Mouse (Mus musculus) gastrocnemius, postnatal 36 days (tissue): ENCODE measurements around the gene Lactbl1. TPM values are rescaled to one million over a fixed set of nuclear protein-coding genes. Genes with fewer than 3 reads are reported as not detected.

Source experiments
- DNase-seq, 2 experiments: peaks; one replicate each; pipeline ENCODE4 v3.0.0; 2022
- intact Hi-C: fragments of 180-260 bp; cut with DNase I; formaldehyde crosslinking; loops from one replicate; pipeline ENCODE4 v1.15.1; 2025
- microRNA-seq, 2 experiments: library from miRNA; unstranded; fragments of <30 nt; microRNA quantifications; one replicate each; pipeline ENCODE4 v1.2.0; 2021
- total RNA-seq, 2 experiments: library from RNA; stranded (reverse); gene quantifications; 2 replicates each; pipeline ENCODE4 v1.2.3; 2021

Lactbl1 gene
- total RNA-seq, 2 experiments from 2014 or later = not detected

GRCm38 (mm10) chr4:136672335-136673090 lies 50.1 kb downstream of the Lactbl1 start:
- intact Hi-C loops = no loop called here
- no peak for DNase-seq

GRCm38 (mm10) chr4:136675439-136675838 lies 53.0 kb downstream of the Lactbl1 start:
- intact Hi-C loops = no loop called here
- DNase-seq = no peak

GRCm38 (mm10) chr4:136678480-136678879 lies 56.1 kb downstream of the Lactbl1 start:
- intact Hi-C loops = loop anchor here (1.0 kb wide), 1 partner anchor 163 kb away; no protein-coding TSS in a partner anchor
- DNase-seq = peak; percentile 71

GRCm38 (mm10) chr4:136679221-136679620 lies 56.8 kb downstream of the Lactbl1 start:
- intact Hi-C loops = no loop called here
- DNase-seq = no peak

- DNase-seq = no peak
- intact Hi-C loops = no loop called here
These were observed 58.2 kb downstream of the Lactbl1 start for GRCm38 (mm10) chr4:136680641-136681040.

GRCm38 (mm10) chr4:136684485-136684884 lies 62.1 kb downstream of the Lactbl1 start:
- DNase-seq = no peak
- intact Hi-C loops = no loop called here

GRCm38 (mm10) chr4:136685431-136685869 lies 63.0 kb downstream of the Lactbl1 start:
- intact Hi-C loops = no loop called here
- no peak for DNase-seq

GRCm38 (mm10) chr4:136688113-136688512 lies 65.7 kb downstream of the Lactbl1 start:
- no peak for DNase-seq

More at GRCm38 (mm10) chr4:136688113-136688512, 65.7 kb downstream of the Lactbl1 start:
- intact Hi-C loops = no loop called here

Small RNAs within 50 kb of the gene (microRNA-seq; reads per million reads assigned to microRNA genes)
- gene Gm22180 = 0 reads per million in 2 experiments

Other genes with a start within 250 kb of the Lactbl1 start
- gene Htr1d, start 199.1 kb upstream of the Lactbl1 start, total RNA-seq = not detected
- gene 6030445D17Rik, start 160.4 kb upstream of the Lactbl1 start, total RNA-seq = under 1 TPM; 0.15 to 0.38 TPM
- 10 to 100 TPM; 12.6 to 13.1 TPM for gene Luzp1, start 152.9 kb upstream of the Lactbl1 start, total RNA-seq
- 10 to 100 TPM; 14.7 to 20.4 TPM for gene Kdm1a, start 19.9 kb upstream of the Lactbl1 start, total RNA-seq
- not detected for gene Tex46, start 12.2 kb upstream of the Lactbl1 start, total RNA-seq
- under 1 TPM; 0.87 to 0.94 TPM for gene Ephb2, start 213.4 kb downstream of the Lactbl1 start, total RNA-seq